Mouse (Mus musculus): ENCODE data around the gene Zkscan16. TPM values are rescaled to one million over a fixed set of nuclear protein-coding genes. Genes with fewer than 3 reads are reported as not detected.

Gene Zkscan16
- total and polyA plus RNA-seq, 3 experiments = not detected

DNA sequence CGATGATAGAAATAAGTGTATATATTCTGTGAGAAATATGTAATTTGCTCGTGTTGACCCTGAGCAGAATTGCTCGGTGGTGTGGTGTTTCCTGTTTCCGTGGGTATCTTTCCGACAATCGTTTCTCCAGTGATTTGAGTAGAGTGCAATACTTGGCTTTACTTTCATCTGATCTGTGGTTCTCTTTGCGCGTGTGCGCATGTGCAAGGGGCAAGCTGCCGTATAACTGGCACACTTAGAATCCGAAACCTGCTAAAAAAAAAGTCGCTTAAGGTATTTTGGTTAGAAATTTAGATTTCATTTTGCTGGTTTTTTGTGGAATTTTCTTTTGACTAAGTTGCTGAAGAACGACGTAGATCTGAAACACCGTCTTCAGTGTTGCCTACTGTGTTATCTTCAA is 18.3 kb downstream of the Zkscan16 start:
- H3K27me3 ChIP-seq (replicated peaks) = peaks cover 1% of the 10 kb centered on the region
- no peak overlapping the region for H3K4me3 ChIP-seq (replicated peaks in 1 of 3; ENCODE audit: low read depth in 2 of 3, low read length in 2 of 3, poor library complexity in 1 of 3)
- TF ChIP-seq NRF1 (IDR thresholded peaks at IDR 0.05; ENCODE audit: low read depth, low read length) (peak; percentile 76), RAD21 (IDR thresholded peaks at IDR 0.05; ENCODE audit: low read depth, low read length) (no peak)
- no peak for DNase-seq (ENCODE audit: extremely low read depth)
- 0 out of 2 replicates have a peak overlapping the region, but pooled peaks have one; percentile 19 for H3K4me2 ChIP-seq (ENCODE audit: insufficient read depth, low read depth, poor library complexity, severe bottlenecking)
- in situ Hi-C loops (cut with MboI; ENCODE audit: low pct_ligation_motif_present, low pct_unique_long_range_greater_than_20kb, low sequenced_read_pairs) = no loop called here
- H3K36me3 ChIP-seq (replicated peaks in 1 of 2; ENCODE audit: control insufficient read depth in 1 of 2, insufficient read depth in 1 of 2, low read length in 1 of 2) = no peaks in the 10 kb centered on the region
- no peaks in the 10 kb centered on the region for H3K79me2 ChIP-seq (replicated peaks; ENCODE audit: control insufficient read depth, extremely low read depth, insufficient read depth, poor library complexity, severe bottlenecking)
- H3K9me3 ChIP-seq (replicated peaks; ENCODE audit: low read length) = no peaks in the 10 kb centered on the region
- H3K27ac ChIP-seq (ENCODE audit: insufficient read depth, low read depth) = no peak overlapping the region
- dilution Hi-C loops (cut with MboI; ENCODE audit: extremely low pct_ligation_motif_present, extremely low pct_unique_long_range_greater_than_20kb, low sequenced_read_pairs) = no loop called here
- no peak overlapping the region for H3K9ac ChIP-seq (ENCODE audit: insufficient read depth, low read depth)
- H3K4me1 ChIP-seq (ENCODE audit: control insufficient read depth in 1 of 2, insufficient read depth in 2 of 2) = no peaks in the 10 kb centered on the region

DNA sequence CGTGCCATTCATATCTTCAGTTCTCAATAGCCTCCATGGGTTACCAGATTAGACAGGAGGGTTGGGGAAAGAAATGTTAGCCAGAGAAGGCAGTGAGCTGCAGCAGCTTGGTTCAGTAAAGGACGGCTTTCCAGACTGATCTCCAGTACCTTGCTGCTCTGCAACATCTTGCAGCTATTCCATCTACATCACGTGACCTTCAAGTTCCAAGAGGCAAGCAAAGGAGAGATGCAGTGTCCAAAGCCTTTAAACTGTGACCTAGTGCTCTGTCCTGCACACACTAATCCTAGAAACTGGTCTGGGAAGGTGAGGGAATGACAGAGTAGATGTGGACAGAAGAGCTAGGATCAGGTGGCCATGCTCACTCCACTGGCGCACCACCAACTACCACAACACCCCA is 19.8 kb downstream of the Zkscan16 start:
- no peak for DNase-seq (ENCODE audit: extremely low read depth)
- no peaks in the 10 kb centered on the region for H3K4me1 ChIP-seq (ENCODE audit: control insufficient read depth in 1 of 2, insufficient read depth in 2 of 2)
- no peak overlapping the region for H3K27ac ChIP-seq (ENCODE audit: insufficient read depth, low read depth)
- in situ Hi-C loops (cut with MboI; ENCODE audit: low pct_ligation_motif_present, low pct_unique_long_range_greater_than_20kb, low sequenced_read_pairs) (no loop called here), dilution Hi-C loops (cut with MboI; ENCODE audit: extremely low pct_ligation_motif_present, extremely low pct_unique_long_range_greater_than_20kb, low sequenced_read_pairs) (no loop called here)
- no peak for TF ChIP-seq NRF1 (IDR thresholded peaks at IDR 0.05; ENCODE audit: low read depth, low read length)
- no peak for TF ChIP-seq E2F4 (IDR thresholded peaks at IDR 0.05; ENCODE audit: insufficient replicate concordance, low read depth, low read length)
- no peak for TF ChIP-seq PAX5 (IDR thresholded peaks at IDR 0.05; ENCODE audit: low read length)
- TF ChIP-seq ELF1 (IDR thresholded peaks at IDR 0.05; ENCODE audit: low read depth, low read length) = no peak
- TF ChIP-seq POLR2A (IDR thresholded peaks at IDR 0.05; ENCODE audit: low read depth, low read length) = no peak
- no peak for TF ChIP-seq CHD1 (IDR thresholded peaks at IDR 0.05; ENCODE audit: low read depth, low read length)
- TF ChIP-seq SMC3 (IDR thresholded peaks at IDR 0.05; ENCODE audit: low read depth, low read length) = no peak
- no peak for TF ChIP-seq ZMIZ1 (IDR thresholded peaks at IDR 0.05; ENCODE audit: low read depth, low read length)
- TF ChIP-seq NELFE (IDR thresholded peaks at IDR 0.05; ENCODE audit: low read depth, low read length) = no peak
- TF ChIP-seq JUND (conservative IDR thresholded peaks at IDR 0.05; ENCODE audit: low read depth, low read length) = no peak
- no peak for TF ChIP-seq USF1 (IDR thresholded peaks at IDR 0.05; ENCODE audit: low read depth, low read length)
- TF ChIP-seq GABPA (IDR thresholded peaks at IDR 0.05; ENCODE audit: insufficient replicate concordance, low read depth, low read length) = no peak
- no peak for TF ChIP-seq CHD2 (IDR thresholded peaks at IDR 0.05; ENCODE audit: low read length)
- no peak for TF ChIP-seq BHLHE40 (IDR thresholded peaks at IDR 0.05; ENCODE audit: low read depth, low read length)
- TF ChIP-seq TCF12 (IDR thresholded peaks at IDR 0.05; ENCODE audit: low read depth, low read length) = no peak
- TF ChIP-seq ETS1 (conservative IDR thresholded peaks at IDR 0.05; ENCODE audit: low read depth, low read length) = no peak
- TF ChIP-seq SIN3A (IDR thresholded peaks at IDR 0.05; ENCODE audit: low read length) = no peak
- no peak for TF ChIP-seq UBTF (IDR thresholded peaks at IDR 0.05; ENCODE audit: low read depth, low read length)
- TF ChIP-seq MYC (IDR thresholded peaks at IDR 0.05; ENCODE audit: low read depth, low read length) = no peak
- H3K4me3 ChIP-seq (replicated peaks in 1 of 3; ENCODE audit: low read depth in 2 of 3, low read length in 2 of 3, poor library complexity in 1 of 3) = no peak overlapping the region
- no peak overlapping the region for H3K4me2 ChIP-seq (ENCODE audit: insufficient read depth, low read depth, poor library complexity, severe bottlenecking)
- H3K36me3 ChIP-seq (replicated peaks in 1 of 2; ENCODE audit: control insufficient read depth in 1 of 2, insufficient read depth in 1 of 2, low read length in 1 of 2) = no peaks in the 10 kb centered on the region
- no peaks in the 10 kb centered on the region for H3K79me2 ChIP-seq (replicated peaks; ENCODE audit: control insufficient read depth, extremely low read depth, insufficient read depth, poor library complexity, severe bottlenecking)
- H3K9me3 ChIP-seq (replicated peaks; ENCODE audit: low read length) = no peaks in the 10 kb centered on the region
- H3K27me3 ChIP-seq (replicated peaks) = peaks cover 1% of the 10 kb centered on the region
- no peak overlapping the region for H3K9ac ChIP-seq (ENCODE audit: insufficient read depth, low read depth)
